ENCODE assay signal across 16 mouse cellular contexts in the genomic region with DNA sequence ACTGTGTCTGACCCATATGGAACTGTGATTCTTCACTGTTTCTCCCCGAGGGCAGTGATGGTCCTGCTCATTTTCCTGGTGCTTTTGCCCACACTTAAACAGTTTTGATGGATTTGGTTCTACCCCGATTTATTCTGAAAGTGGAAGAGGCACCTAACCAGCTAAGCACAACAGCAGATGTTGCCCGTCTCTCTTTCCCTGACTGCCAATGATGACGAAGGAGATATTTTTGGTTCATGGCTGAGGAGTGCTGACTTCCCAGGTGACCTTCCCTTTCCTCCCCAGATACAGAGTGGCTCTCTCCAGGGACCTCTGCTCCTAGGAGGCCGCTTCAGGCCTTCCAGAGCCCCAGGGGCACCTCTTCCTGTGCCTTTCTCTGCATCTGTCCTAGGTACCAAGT.
"Had no signal": no experiment of that assay in that cellular context is flagged by ENCODE, and none has a peak within 500 bp of the region (broad histone marks: within the 10 kb centered on the region; RNA-seq: fewer than 3 reads in every experiment).

No protein-coding gene starts in this region.

- DNase-seq: kidney, adult 18-20 months; kidney, adult 9 months; kidney, postnatal 14 days; kidney, postnatal 4 days; layer of hippocampus, postnatal 36 days; liver; liver, embryonic 13.5 days; lung, adult 2 months; lung, postnatal 14 days; lung, postnatal 4 days; midbrain, embryonic 14.5 days; thymus, postnatal 25 days had no signal

- H3K9ac ChIP-seq: limb, embryonic 13.5 days; liver, embryonic 13.5 days had no signal

- H3K4me3 ChIP-seq: limb, embryonic 10.5 days; limb, embryonic 13.5 days; liver, embryonic 13.5 days had no signal

- H3K27ac ChIP-seq: limb, embryonic 10.5 days; limb, embryonic 13.5 days; liver, embryonic 13.5 days; stomach, postnatal 0 days had no signal

- H3K9me3 ChIP-seq: limb, embryonic 10.5 days; limb, embryonic 13.5 days; liver, embryonic 13.5 days had no signal

- H3K4me1 ChIP-seq: liver, embryonic 13.5 days had no signal

- H3K4me2 ChIP-seq: limb, embryonic 13.5 days; liver, embryonic 13.5 days; midbrain, embryonic 11.5 days had no signal

- H3K27me3 ChIP-seq: limb, embryonic 13.5 days; liver, embryonic 13.5 days had no signal

- H3K36me3 ChIP-seq: limb, embryonic 10.5 days; limb, embryonic 13.5 days; liver, embryonic 13.5 days had no signal
